Mouse (Mus musculus): ENCODE data around the gene Tsc1.

- TF ChIP-seq EP300 (IDR thresholded peaks at IDR 0.05; ENCODE audit: low read depth) = no peak
- TF ChIP-seq CTCF (IDR thresholded peaks at IDR 0.05; ENCODE audit: low read depth) = no peak
Measured at GRCm38 (mm10) chr2:28665818-28666217, 24.8 kb downstream of the Tsc1 start.

All from heart, postnatal 0 days (tissue).